Mouse (Mus musculus) cerebellum, adult 11-12 months (tissue): ENCODE data around the gene Slc25a34.

Experiments used
- DNase-seq: peaks from one replicate; pipeline ENCODE4 v3.0.0; 2022

The Slc25a34 gene

GRCm38 (mm10) chr4:141623666-141624065, at the start of gene Slc25a34:
Gene Slc25a34 (minus strand): TSS chr4:141623821.
- no peak for DNase-seq

DNA sequence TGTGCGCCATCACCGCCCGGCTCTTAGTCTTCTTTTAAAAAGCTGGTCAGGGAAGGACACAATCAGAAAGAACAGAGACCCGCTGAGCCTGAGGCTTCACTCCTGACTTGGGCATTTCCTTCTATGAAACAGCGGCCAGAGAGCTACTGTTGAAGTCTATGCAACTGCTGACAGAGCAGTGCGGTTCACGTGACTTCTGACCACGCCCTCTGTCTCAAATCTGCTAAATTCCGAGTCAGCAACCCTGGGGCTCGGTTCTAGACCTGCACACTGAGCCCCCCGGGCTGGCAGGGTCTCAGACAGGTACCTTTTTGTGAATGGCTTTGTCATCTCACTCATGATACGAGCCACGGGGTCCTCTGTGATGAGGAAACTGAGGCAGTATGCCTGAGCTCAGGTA, 48.7 kb upstream of the Slc25a34 start:
- DNase-seq, result no peak

GRCm38 (mm10) chr4:141671389-141671788, 47.8 kb upstream of the Slc25a34 start:
- no peak for DNase-seq

- no peak for DNase-seq
Measured at GRCm38 (mm10) chr4:141669898-141670712, 46.5 kb upstream of the Slc25a34 start.

- DNase-seq, result no peak
Measured at GRCm38 (mm10) chr4:141664799-141665198, 41.2 kb upstream of the Slc25a34 start, which contains the start of gene Plekhm2. Gene Plekhm2 (minus strand): TSS chr4:141664899.

- peak; percentile 77 for DNase-seq
Measured at GRCm38 (mm10) chr4:141664011-141664745, 40.6 kb upstream of the Slc25a34 start.

DNA sequence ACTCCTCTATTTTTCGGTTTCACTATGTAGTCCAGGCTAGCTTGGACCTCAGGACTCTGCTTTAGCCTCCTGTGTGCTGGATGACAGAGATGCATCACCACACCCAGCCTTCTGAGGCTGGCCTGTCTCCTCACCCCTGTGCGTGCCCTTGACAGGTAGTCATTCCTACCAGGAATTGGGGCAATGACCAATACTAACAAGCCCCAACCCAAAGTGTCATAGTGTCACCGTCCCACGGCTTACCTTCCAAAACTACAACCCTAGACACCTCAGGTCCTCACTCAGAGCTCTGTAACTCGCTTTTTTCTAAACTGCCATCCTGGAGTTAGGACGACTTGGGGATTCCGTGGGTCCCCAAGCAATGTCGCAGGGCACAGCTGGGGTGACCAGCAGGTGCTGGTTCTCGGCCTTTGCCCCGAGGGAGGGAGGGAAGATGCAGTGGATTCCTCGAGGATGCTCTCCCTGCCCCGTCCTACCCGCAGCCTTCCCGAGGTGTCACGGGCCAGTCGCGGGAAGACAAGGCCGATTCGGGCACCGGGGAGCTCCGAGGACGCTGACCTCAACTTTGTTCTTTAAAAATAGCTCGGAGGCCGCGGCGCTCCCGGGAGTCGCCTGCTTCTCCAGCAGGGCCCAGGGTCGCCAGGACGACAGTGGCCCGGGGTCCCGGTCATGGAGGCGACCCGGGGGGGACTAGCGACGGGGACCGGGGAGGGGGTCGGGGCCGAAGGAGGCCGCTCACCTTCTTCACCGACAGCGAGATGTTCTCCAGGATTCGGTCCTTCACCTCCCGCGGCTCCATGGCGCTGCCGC, 39.7 kb upstream of the Slc25a34 start:
- peak; percentile 39 for DNase-seq

- DNase-seq, result no peak
Measured at GRCm38 (mm10) chr4:141660884-141661283, 37.3 kb upstream of the Slc25a34 start.

DNA sequence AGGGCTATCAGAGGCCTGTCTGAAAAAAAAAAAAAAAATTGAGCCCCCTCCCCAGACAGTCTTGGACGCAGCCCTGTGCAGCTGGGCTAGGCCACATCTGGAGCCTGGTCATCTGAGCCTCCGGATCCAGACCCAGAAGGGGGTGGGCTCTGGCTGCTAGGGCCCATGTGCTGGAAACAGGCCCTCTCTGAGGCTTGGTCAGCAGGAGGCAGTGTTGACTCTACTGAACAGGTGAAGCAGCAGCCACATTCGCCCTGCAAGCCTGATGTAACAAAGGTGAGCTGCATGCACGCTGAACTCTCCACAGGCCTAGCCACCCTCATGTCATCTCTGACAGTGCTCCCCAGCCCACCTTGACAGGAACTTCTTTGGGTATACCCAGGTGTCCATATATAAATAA, 36.1 kb upstream of the Slc25a34 start:
- DNase-seq, result no peak

DNA sequence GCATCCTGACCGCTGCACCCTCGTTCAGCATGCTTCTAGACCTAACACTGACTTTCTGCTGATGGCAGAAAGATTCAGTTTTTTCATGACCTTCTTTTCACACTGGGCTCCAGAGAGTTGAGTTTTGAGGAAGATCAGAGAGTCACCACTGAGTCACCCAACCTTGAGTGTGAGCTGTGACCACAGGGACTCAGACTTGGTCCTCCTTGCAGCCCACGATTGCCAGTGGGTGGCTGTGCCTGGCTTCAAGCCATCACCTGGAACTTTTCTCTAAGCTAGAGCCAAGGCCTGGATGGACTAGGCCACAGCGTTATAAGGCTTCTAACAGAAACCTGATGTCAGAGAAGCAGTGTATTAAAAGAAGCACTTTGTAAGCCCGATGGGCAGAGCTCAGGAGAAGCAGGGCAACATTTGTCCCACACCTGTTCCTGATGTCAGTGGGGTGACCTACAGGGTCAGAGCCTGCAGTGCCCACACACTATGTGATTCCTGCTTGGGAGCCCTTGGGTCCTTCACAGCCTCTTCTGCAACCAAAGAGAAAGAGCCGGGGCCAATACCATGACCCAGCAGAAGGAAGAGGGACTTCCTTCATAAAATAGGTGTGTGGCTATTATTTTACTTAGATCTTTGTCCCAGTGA, 35.3 kb upstream of the Slc25a34 start:
- no peak for DNase-seq

- no peak for DNase-seq
Measured at GRCm38 (mm10) chr4:141656932-141657331, 33.3 kb upstream of the Slc25a34 start.

GRCm38 (mm10) chr4:141655908-141656608, 32.4 kb upstream of the Slc25a34 start:
- DNase-seq, result peak; percentile 68

- no peak for DNase-seq
Measured at GRCm38 (mm10) chr4:141654509-141654908, 30.9 kb upstream of the Slc25a34 start.

GRCm38 (mm10) chr4:141653813-141654212, 30.2 kb upstream of the Slc25a34 start:
- DNase-seq, result no peak

DNA sequence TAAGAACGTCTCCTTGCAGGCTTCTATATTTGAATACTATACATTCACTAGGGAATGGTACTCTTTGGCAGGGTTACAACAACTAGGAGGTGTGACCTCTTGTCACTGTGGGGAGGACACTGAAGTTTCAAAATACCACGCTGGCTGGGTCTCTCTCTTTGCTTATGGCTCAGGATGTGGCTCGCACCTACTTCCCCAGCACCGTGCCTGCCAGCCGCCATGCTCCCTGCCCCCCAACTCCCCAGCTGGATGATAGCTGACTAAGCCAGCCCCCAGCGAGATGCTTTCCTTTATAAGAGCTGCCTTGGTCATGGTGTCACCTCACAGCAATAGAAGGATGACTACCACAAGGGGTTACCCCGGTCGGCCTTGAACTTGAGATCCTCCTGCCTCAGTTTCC, 29.4 kb upstream of the Slc25a34 start:
- no peak for DNase-seq

GRCm38 (mm10) chr4:141651944-141652343, 28.3 kb upstream of the Slc25a34 start:
- no peak for DNase-seq

- DNase-seq, result no peak
Measured at GRCm38 (mm10) chr4:141651286-141651685, 27.7 kb upstream of the Slc25a34 start.

DNA sequence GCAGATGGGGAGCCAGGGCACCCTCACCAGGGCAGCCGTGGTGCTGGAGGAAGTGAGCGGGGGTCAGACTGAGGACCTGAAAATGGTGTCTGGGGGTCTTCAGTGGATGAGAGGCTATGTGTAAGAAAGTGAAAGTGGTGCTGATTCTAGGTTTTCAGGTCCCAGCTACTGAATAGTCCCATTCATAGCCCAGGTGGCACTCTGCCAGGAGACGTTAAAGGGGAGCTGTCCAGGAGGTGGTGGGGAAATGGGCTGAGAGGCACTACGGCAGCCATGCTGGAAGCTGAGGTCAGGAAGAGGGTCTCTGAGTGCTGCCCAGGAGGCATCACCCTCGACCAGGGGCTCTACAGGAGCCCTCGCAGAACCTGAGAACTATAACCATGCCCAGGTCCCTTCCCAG, 25.6 kb upstream of the Slc25a34 start:
- no peak for DNase-seq

DNA sequence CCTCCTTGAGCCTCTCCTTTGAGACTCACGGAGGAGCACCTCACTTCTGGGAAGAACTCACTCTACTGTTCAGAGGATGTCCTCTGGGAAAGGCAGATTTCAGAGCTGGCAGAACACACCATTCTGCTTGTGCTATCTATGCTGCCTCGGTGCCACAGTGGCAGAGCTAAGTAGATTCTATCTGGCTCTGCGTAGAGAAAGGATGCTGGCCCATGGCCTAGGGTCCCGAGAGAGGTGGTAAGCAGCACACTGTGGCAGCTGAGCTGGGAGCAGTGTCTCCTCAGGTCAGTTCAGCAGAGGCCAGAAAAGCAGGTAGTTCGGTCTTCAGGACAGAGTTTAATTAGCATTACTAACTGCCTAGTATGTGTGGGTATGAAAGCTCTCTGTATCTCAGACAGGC, 24.6 kb upstream of the Slc25a34 start:
- DNase-seq, result no peak

GRCm38 (mm10) chr4:141647187-141647586, 23.6 kb upstream of the Slc25a34 start:
- no peak for DNase-seq

GRCm38 (mm10) chr4:141645988-141646387, 22.4 kb upstream of the Slc25a34 start:
- DNase-seq, result no peak
